Mouse (Mus musculus): ENCODE results near the gene Plpp1.

The Plpp1 gene

DNA sequence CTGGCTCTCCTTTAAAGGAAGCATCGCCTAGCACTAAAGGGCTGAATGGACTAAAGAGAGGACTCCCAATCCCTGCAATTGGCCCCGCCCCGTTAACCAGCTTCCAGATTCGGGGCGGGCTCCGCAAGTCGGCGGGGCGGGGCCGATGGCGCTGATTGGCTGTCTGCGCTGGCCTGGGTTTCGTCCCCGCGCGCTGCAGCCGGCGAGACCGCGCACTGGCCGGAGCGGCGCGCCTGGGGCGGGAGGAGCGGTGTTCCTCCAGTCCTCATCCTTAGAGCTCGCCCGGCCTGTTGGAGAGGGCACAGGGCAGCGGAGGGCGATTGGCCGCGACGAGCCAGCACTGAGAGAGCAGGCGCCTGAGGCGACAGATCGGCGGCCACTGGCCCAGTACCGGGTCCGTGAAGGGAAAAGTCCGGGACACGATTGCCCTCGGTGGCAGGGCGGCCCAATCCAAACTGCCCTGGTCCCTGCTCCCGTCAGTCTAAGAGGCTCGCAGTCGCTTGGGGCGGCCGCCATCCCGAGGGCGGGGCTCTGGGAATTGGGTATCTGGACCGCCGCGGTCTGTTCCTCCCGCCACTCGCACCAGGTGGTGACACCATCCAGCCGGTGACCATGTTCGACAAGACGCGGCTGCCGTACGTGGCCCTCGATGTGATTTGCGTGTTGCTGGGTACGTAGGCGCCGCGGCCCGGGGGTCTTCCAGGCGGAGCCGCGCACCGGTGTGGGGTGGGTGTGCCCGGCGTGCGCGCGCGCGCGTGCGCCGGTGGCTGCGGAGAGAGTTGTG, at the start of gene Plpp1:
Plpp1 (plus strand) TSS at position 196 of the 784 bp plus-strand sequence.
- no peak for DNase-seq (ENCODE audit: low read depth)

DNA sequence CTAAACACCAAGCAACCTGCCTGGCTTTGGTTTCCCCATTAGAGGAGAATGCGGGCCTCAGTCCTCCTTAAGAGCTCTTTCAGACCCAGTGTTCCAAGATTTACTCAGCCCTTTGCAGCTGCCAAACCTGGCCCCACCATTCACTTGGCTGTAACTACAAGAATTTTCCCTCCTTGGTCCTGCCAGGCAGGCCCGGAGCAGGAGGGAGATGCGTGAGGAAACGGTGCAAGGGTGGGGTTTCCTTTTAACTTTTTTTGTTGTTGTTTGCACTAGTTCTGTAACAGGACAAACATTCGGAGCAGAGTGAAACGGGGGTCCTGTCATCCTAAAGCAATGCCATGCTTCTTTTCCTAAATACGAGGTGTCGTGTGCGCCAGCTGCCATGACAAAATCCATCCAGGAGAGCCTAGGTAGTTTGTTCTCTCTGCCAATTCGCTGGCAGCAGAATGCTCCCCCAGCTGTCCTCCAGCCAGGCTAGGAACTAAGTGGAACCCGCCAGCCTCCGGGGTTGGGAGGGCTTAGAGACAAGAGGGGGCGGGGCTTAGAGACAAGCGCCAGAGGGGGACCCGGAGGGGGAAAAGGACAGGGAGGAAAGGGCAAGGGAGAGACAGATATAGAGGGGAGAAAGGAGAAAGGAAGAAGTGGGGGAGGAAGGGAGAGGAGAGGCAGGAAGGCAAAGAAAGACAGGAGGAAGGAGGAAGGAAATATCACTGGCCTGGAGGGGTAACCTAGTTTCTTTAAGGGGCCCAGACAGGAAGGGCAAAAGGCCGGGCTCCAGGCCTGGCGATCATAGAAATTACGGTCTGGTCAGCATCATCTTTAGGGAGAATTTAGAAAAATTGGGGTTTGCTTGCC, 48.9 kb upstream of the Plpp1 start:
- DNase-seq (ENCODE audit: low read depth): no peak

DNA sequence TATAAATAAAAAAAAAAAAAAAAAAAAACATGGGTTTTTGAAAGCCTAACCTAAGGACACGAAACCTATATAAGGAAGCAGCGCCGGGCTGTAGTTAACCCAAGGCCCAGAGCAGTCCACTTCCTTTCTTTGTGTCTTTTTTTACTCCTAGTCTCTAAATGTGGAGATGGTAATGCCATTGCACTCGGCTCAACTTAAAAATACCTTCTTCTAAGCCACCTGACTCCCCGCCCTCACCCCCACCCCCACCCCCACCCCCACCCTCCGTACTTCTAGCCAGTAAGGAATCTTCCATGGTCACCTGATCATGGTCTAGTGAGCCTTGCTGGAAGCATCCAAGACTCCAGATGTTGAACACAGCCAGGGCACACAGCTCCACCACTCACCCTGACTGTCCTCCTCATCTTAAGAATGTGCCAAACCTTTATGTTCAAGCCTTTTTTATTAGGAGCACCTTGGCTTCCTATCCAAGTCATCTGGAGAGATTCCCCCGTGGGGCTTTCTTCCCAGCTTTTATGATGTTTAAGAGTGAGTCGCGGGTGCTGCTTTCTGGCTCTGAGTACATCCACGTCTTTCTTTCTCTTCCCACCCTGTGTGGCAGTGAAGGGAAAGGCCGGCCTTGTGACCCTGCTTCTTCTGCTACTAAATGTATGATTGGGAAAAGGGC, 48.1 kb upstream of the Plpp1 start:
- DNase-seq (ENCODE audit: low read depth): no peak

DNA sequence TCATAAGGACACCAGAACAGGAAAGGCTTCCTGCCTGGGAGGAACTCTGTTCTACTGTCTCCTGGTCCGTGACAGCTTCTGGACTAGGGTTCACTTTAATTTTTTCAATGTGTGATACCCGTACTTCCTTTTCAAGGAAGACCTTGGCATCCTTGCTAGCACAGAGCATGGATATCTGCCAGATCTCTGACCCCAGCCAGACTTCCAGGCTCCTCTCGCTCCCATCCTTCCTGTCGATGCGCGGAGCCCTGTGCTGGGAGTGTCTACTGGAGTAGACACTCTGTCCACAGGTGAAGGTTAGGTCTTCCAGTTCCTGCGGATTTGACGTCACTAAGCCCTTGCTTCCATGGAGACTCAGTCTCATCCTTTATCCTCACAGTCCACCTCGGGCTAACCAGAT, 47.1 kb upstream of the Plpp1 start:
- DNase-seq (ENCODE audit: low read depth): no peak

DNA sequence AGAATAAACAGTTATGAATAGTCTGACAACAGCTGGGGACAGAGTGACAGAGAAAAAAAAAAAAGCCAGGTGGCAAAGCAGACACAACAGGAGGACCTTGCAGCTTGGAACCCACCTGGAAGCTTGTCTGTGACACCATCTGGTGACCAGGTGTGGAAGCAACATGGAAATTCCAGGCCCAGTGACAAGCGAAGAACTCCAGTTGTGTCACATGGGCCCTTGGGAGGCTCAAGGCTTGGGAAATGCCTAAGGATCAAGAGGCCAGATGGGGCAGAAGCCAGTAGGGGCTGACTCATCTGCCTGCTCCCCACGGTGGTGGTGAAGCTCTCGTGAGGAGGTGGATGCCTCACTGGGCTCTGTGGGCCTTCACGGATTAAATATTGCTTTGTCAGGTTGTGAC, 45.7 kb upstream of the Plpp1 start:
- DNase-seq (ENCODE audit: low read depth): no peak

DNA sequence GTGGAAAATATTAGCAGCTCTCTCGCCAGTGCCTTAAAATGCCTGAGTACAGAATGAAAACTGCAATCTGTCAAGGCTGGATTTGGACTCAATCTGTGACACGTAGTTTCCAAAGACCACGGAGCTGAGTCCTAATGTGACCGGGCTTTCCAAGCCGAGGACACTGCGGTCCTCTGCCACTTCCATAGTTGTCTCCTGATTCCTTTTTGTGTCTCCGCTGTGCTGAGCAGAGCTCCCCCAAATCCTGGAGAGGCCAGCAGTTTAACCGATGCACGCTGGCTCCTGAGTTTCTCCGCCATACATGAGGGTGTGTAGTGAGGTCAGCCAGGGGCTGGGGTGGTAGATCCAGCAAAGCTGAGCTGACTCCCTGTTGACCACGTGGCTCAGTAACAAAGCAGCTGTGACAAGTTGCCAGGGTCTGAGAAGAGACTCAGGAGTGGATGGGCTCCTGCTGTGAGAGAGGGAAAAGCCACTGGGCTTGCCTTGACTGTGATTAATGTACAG, 45.0 kb upstream of the Plpp1 start:
- DNase-seq (ENCODE audit: low read depth): no peak

DNA sequence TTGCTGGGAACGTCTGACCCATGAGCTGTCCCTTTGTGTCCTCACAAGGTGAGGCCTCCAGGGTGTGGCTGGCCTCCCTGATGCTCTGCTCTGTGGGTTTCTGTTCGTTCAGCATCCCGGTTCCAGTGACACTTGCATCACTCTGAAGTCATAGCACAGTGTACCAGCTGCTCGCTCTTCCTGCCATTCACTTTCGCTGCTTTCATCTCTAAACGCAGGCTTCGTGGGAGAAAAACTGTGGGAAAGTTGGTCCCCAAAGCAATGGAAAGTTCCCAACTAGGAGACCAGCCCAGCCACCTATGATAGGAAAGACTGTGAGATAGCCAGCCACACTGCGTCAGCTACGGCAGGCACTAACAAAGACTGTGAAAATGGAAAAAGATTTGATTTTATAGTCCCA, 43.2 kb upstream of the Plpp1 start:
- no peak for DNase-seq (ENCODE audit: low read depth)

DNA sequence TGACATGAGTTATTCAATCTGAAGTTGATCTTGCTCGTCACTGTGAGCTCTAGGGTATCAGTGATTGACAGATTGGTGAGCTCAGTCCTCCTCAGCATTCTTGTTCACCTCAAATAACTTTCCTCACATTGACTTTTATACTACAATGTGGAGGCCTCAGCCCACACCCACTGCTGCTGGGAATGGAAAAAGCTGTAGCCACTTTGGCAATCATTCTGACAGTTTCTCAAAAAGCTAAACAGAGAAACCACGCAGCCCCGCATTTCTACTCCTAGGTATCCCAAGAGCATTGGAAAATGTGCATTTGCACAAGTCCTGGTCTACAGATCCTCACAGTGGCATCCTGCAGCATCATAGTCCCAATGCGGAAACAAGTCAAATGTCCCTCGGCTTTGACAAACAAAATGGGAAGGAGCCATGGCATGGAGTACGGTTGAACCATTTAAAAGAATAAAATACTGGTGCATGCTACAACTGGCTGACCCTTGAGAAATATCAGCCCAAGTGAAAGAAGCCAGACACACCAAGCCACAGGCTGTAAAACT, 42.0 kb upstream of the Plpp1 start:
- DNase-seq (ENCODE audit: low read depth): no peak

DNA sequence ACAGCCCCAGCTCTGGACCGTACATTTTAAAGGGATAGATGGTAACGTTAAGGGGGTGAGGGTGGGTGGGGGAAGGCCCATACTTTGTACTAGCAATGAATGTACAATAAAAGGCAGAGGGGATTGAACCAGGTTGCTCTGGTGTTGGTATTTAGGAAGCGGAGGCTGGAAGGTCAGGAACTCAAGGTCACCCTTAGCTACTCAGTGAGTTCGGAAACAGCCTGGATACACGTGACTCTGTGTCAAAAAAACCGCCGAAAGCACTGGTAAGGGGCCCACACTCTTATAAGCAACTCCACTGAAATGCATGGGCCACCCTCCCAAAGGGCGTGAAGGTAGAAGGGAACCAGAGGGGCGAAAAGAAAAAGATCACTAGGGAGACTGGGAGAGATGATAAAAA, 41.2 kb upstream of the Plpp1 start:
- DNase-seq (ENCODE audit: low read depth): no peak

DNA sequence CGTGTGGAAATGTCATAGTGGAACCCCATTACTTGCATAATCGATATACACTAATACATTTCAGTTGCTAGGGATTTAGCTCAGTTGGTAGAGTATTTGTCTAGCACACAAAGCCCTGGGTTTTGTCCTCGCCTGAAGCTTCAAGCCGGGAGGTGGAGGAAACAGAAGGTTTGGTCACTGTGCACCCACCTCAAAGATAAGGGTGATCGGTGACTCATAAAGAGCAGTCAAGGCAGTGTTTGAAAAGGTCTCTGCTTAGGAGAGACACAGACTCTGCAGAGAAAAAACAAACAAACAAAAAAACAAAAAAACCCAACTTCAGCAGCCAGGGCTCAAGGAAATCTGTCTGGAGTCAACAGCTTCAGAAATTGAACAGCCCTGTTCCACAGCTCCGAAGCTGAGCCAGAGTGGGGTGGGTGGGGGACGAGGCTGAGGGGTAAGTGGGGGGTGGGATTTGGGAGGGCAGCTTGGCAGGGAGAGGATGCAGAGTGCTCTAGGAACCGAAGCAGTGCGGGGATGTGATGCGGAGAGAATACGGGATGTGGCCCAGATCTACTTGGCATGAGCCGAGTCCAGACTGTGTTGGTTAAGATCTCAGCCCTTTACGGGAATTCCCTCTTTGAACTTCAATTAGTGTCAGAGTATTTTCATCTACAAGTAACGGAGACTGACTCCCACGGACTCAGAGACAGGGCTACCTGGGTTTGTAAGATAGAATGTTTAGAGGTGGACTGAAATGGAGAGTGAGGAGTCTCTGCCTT, 40.6 kb upstream of the Plpp1 start:
- peak; percentile 44 for DNase-seq (ENCODE audit: low read depth)

DNA sequence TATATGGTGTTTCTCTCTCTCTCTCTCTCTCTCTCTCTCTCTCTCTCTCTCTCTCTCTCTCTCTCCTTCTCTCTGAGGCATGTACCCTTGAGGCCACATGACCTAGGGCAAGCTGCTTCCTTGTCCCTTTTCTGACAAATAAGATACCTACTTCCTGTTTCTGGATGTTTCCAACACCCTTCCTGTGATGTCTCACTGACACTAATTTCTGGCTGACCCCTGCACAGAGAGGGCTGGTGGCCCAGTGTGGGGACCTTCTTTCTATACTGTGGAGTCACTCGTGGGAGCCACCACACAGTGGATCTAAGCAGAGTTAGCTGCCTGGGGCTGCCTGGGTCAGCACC, 40.1 kb upstream of the Plpp1 start:
- peak; percentile 21 for DNase-seq (ENCODE audit: low read depth)

DNA sequence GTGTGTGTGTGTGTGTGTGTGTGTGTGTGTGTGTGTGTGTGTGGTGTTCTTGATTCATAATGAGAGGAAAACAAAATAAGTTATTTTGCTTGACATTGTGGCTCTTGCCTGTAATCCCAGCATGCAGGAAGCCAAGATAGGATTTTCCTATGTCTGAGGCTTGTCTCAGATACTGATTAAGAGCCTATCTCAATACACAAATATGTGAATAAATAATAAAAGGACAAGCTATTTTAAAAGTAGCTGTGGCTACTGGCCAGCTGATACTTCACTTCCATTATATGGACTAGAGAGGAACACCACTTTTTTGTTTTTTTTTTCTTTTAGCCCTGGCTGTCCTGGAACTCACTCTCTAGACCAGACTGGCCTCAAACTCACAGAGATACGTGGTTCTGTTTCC, 38.8 kb upstream of the Plpp1 start:
- no peak for DNase-seq (ENCODE audit: low read depth)

DNA sequence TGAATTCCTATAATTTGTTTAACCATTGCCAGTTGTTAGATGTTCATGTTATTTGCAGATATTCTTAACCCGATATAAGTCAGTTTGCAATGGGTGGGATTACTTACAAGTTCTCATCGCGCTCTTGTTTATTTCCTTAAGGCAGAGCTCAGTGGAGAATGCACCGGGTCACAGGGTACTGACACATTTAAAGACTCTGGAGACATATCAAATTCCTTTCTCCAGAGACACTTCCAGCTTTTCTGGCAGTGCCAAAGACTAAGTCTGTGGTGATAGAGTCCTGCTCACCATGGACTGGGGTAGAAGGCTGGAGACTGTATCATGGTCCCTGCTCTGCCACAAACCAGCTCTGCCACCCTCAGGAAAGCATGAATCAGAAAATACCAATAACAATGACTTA, 38.0 kb upstream of the Plpp1 start:
- no peak for DNase-seq (ENCODE audit: low read depth)

DNA sequence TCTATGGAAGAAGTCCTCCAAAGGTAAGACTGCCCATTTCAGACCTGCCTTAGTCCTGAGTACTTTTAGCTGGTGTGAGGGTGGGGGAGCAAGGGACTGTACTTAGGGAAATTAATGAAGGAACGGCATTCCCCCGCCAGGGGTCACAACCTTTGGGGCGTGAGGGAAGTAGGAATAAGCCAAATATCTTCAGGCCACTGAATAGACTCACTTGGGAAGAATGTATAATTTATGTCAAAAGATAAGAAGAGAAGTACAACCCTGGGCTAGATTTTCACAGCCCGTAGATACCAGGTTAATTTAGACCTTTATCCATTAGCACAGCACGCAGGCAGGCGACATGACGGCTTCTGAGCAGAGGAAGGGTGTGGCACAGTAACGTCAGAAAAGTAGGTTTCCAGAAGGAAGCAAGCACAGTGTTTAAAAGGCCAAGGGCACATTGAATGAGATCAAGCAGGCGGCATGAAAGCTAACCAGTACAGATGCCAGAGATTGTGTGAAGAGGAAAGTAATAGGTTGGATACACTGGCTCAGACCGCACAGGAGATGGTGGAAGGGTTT, 37.0 kb upstream of the Plpp1 start:
- DNase-seq (ENCODE audit: low read depth): no peak

DNA sequence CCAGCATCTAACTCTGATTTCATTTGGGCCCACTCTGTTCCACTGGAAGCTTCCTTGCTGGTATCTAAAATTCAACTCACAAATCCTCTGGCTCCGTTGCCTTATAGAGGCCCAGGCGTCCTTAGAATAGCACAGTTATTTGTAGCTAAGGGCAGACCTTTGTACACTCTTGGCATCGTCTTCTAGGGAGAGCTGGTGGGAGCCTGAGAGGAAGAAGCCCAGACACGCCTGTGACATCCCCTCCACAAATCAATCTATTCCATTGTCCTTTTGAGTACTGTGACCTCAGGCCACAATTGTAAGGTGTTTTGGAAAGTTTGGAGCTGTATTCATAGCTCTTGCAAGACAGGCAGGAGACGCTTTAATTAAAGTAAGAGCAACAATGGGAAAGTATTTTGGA, 36.0 kb upstream of the Plpp1 start:
- no peak for DNase-seq (ENCODE audit: low read depth)

DNA sequence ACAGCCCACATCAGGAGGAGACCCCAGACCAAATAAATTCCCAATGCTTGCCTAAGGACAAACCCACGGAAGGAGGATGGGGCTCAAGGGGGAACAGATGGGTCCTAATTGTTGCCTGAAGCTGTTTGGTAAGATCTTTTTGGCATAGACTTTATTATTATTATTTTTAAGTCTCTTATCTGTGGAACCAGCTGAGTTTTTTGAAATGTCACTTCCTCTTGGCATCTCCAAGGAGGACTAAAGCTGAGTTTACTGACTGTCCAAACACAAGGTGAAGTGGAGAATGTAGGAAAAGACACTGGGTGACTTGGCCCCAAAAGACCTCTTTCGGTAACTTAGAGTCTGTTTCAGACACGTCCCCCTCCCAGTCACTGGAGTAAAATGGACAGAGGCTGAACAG, 34.9 kb upstream of the Plpp1 start:
- DNase-seq (ENCODE audit: low read depth): peak; percentile 38

DNA sequence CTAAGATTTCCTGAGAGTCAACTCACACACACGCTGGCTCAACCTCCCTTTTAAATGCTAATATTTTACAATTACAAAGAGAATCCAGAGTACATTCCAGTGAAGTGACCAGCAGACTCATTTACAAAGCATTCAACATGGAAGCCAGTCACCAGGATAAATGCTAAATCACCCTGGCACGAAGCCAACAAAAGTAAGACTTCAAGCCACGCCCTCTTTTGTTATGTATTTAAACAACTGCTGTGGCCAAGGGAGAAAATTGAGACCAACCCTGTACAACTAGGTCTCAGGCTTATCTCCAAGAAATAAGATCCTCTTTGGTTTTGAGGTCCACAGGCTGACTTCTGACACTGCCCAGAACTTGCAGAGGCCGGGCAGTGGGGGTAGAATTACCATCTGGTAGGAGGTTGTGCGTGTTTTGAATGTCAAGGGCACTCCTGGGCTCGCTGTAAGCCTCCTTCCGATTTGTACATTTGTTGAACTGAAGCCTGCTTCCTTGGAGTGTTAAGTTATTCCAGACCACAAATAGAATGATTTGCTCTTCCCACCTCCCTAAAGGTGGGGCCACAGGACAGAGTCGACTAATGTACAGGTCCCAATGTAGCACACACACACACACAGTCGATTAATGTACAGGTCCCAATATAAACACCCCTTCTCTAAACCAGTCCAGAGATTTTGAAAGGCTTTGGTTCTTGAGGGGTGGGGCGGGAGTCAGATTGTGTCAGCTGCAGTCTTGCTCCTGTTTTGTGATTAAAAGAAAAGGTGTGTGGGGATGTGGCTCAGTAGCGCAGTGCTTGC, 29.9 kb upstream of the Plpp1 start:
- peak; percentile 90 for DNase-seq (ENCODE audit: low read depth)

DNA sequence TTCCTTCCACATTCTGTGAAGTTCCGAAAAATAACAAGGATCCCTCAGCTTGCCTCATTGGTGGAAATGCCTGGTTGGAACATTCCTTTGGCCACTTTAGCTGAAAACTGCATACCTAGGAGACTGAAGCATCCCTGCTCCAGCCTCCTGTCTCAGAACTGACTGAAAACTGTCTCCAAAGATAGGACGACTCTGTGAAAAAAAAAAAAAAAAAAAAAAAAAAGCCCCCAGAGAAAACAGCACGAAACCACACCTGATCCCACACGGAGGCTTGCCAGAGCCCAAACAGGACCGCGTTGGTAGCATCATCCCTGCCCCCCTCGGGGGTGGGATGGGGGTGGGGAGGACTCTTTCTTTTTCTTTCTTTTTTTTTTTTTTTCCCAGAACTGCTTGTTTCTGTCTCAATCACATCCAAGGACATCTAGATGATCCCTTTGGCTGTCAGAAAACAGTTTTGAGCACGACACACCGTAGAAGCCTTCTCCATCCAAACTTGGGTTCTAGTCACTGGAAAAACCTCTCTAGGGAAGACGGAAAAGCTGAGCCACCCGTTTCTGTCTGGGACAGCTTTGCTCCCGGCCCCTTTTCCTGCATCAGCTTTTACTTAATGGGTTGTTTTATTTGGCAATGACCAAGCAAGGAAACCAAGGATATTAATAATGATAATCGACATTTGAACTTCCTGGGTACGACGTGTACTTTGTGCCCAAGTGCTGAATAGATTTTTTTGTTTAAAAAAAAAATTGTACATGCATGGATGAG, 29.0 kb upstream of the Plpp1 start:
- no peak for DNase-seq (ENCODE audit: low read depth)

DNA sequence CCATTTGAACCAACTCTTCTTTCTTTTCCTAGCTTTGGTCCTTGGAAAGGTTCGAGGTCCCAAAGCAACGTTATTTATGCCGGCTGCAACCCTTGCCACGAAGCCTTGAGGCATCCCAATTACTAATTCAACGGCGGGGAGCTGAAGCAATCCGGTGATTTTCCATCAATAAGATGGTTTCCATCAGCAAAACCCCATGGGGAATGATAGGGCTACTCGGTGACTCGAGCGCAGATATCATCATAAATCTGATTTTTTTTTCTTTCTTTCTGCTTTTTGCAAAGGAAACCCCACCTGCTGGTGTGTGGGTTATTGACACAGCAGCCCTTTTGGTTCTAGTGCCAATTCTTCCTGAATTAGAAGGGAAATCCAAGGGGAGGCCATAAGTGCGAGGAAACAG, 28.3 kb upstream of the Plpp1 start:
- DNase-seq (ENCODE audit: low read depth): no peak

DNA sequence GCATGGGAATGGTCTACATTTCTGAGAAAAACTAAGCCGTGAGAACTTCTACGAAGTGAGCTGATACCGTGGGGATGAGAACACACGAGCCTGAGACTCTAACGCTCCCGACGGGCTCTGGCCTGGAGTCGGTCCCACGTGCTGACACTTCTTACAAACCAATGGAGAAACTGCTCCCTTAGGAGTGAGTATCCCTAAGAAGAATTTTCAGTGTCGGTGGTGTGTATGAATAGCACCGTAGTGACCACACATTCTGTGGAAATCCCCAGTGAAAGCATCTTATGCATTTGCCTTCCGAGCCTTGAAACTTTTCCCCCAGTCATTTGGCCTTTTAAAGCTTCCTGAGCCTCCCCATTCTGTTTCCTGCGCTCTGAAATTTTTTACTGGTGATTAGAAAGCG, 27.7 kb upstream of the Plpp1 start:
- DNase-seq (ENCODE audit: low read depth): no peak

Measured in 416B (cell line).